Mouse (Mus musculus) granulocyte monocyte progenitor cell, adult 5-6 weeks (primary cell): ENCODE data around the gene Tcf25. TPM values are rescaled to one million over a fixed set of nuclear protein-coding genes. Genes with fewer than 3 reads are reported as not detected.

Experiments
- ATAC-seq: replicated peaks from 2 replicates; pipeline ENCODE4 v1.8.0; 2016; ENCODE audit warnings: mild to moderate bottlenecking, moderate TSS enrichment, inconsistent platforms; ENCODE audit not compliant: poor library complexity, severe bottlenecking
- total RNA-seq, 2 experiments: library from RNA; stranded (forward) in 1 of 2; stranded (reverse) in 1 of 2; fragments of 200-712, 200-1000 nt in 1 of 2; fragments of >200 nt in 1 of 2; fragmentation: Nextera tagmentation in 1 of 2; gene quantifications; 2 replicates each; pipeline ENCODE4 v1.2.3; 2014 to 2017

Tcf25 gene
- total RNA-seq, 2 experiments from 2014 or later: 110 to 224 TPM

DNA sequence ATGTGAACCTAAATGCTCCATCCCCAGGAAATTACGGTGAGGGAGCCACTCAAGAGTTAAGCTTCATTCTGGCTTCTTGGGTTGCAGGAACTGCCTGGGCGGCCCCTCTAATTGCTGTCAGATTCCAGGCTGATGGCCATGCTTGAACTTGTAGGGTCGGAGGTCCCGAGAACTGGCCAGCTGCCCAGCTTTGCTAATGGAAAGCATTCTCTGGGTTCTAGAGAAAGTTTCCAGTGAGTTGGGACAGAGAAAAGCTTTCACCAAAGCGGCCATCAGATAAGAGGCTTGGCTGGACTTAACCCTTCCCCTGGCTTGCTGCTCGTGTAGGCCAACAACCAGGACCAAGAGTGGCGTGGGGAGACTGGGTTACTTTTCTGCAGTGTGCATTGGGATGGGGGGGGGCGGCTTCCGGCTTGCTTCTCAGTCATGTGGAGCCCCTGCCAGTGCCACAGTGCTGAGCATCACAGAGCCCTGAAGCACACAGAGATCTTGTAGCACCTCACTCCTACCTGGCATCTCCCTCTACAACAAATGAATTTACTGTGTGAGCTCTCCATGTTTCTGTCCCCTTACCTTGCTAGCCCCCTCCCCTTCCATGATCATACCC is 25.2 kb upstream of the Tcf25 start:
- ATAC-seq: no peak

DNA sequence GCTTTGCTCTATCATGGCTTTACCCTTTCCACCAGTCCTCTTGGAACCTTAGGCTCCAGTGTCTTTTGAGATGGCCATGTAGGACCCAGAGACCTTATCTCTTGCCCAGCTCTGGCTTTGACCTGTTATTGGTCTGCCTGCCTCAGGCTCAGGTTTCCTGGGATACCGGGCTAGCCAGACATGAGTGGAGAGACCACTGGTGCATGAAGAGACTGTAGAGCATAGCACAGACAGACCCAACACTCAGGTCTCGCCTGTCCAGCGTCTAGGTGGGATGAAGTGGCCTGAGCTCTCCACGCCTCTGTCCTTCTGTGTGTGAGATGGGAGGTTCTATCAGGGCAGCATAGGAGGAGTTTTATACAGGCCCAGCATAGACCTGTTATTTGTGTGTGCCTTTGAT is 24.5 kb upstream of the Tcf25 start:
- no peak for ATAC-seq

- no peak for ATAC-seq
These were observed 21.4 kb upstream of the Tcf25 start for GRCm38 (mm10) chr8:123352118-123352517.

DNA sequence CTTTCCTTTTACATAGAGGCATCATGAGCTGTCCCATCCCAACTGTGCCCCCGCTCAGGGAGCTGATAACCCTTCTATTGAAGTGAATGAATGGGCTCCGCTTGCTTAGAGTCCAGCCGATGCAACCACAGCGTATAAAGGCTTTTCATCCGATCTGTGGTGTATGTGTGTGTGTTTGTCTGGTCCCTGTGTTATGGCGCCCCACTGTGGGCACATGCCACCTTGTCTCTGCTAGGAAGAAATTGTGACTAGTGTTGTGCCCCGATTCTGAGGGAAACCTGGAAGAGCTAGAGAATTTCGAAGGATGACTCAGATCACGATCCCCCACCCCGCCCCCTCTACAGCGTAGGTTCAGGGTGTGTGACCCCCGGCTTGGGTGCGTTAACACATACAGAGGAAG is 20.8 kb upstream of the Tcf25 start:
- peak; percentile 69 for ATAC-seq

DNA sequence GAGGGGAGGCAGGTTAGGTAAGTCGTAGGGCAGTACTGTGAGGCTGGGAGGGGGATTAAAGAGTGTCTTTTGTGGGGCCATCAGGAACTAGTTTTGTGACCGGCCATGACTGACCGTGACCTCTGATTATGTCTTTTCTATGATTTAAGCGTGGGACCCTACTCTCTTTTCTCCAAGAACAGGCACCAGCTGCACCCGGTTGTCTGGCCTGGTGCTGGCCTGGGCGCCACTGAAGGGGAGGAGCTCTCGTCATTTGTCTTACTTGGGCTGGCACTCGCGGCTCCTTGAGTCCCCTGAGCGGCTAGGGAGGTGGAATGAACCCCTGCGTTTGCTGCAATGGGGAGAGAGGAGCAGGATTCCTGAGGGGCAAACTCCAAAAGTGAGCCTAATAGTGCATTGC is 20.3 kb upstream of the Tcf25 start:
- peak; percentile 13; the same call in 1 of the 2 replicates for ATAC-seq

DNA sequence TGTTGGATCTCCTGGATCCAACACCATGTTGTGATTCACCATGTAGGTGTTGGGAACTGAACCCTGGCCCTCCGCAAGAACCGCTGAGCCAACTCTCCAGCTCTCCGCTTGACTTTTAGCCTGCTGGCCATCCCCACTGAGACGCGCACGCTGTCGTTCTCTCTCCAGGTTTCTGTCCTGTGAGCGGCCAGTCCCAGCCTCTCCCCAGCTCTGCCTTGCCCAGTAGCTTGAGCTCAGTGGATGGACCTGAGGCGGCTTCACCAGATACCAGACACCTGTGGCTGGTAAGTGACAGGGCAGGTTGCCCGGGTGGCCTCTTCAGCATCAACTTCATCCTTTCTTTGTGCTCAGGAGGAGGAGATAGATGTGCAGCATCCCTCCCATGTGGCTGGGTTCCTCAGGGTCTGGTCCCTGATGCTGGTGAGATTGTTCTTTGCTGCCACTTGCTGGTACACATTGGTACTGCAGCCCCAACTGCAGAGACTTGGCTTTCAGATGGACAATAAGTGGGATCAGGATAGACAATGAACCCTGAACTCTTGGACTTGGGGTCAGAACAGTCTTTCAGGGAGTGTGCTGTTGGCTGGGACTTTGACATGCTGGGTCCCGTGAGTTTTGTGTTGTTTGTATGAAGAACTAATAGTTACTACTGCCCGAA is 12.3 kb upstream of the Tcf25 start:
- ATAC-seq: peak; percentile 89

GRCm38 (mm10) chr8:123374239-123374578 is 656 bp downstream of the Tcf25 start:
- ATAC-seq: peak; percentile 81

DNA sequence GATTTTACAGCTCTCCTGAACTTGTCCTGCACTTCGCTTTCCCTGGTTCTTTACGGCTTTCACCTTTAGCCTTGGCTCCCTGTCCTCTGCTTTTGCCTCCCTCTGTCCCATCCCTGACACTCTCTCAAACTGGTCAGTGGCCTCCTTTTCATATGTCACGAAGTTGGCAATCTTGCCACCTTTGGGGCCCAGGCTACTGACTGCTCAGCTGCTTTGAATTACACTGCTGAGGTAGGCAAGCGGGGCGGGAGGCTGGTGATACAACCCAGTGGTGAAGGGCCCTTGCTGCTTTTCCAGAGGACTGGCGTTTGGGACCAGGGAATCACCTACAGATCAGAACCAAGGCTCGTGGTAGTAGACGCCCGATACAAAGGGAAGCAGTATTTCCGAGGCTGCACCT is 2.1 kb downstream of the Tcf25 start:
- no peak for ATAC-seq

DNA sequence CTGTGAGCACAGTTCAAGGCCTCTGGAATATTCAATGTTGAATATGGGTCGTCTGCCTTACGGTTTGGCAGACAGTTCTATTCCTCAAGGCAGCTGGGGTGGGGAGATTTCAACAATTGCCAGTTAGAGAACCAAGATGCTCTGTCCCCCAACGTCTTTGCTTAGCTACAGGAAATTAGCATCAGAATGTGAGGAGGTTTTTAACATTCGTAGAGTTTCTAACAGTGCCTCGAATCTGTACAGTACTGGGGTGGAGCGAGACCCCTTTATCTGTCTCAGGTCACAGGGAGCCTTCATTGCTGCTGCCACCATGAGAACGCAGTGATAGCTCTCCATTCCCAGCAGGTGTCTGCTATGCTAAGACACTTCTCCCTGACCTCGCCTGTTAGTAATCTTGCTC is 2.6 kb downstream of the Tcf25 start:
- no peak for ATAC-seq

DNA sequence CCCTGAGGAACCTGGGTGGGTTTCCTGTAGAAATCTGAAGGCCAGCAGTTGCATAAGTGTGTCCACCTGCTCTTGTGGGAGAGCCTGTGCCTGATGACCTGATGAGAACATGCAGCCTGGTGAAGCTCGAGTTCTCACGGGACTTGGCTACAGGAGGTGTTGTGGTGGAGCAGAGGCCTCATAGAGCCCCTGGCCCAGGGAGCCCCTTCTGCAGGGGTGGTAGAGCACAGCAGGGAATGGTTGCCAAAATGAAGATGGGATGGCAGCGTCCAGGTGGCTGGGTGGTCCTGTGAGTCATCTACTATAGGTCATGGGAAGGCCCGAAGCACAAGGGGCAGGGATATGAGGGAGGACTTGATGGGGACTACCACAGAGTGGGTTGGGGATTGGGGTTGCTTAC is 8.2 kb downstream of the Tcf25 start:
- ATAC-seq: no peak

DNA sequence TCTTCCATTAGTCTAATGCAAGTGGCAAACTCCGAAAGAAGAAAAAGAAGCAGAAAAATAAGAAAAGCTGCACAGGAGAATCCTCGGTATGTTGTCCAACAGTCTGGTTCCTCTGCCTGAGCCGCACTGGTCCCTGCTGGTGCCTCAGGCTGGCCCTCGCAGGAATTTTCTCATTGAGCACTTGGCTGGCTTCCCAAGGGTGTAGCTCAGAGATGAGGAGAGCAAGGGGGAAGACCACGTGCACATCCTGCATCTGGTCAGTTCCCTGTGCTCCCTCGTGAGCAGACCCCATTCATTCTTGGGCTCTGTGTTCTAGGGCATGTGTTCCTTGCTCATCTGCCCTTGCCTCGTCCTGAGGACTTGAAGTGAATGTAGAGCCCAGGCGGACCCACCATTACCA is 9.0 kb downstream of the Tcf25 start:
- no peak for ATAC-seq

GRCm38 (mm10) chr8:123384883-123385540 is 11.5 kb downstream of the Tcf25 start:
- ATAC-seq: peak; percentile 59

GRCm38 (mm10) chr8:123387041-123387440 is 13.5 kb downstream of the Tcf25 start:
- ATAC-seq: no peak

GRCm38 (mm10) chr8:123387801-123388200 is 14.2 kb downstream of the Tcf25 start:
- no peak for ATAC-seq

DNA sequence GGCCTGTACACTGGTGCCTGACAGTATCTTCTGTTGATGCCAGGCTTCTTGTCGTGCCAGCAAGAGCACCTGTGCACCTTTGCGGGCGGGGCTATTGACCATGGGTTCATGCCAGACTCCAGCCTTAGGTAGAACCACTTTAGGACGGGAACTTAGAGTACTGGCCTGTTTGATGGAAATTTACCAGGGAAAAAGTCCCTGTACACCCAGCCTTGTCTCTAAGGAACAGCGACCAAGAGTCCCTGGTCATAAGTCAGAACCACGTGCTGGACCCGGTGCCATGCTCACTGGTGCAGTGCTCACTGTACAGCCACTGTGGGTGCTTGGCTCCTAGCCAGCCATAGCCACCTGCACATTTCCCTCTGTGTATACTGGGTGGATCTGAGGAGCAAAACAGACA is 15.5 kb downstream of the Tcf25 start:
- no peak for ATAC-seq

DNA sequence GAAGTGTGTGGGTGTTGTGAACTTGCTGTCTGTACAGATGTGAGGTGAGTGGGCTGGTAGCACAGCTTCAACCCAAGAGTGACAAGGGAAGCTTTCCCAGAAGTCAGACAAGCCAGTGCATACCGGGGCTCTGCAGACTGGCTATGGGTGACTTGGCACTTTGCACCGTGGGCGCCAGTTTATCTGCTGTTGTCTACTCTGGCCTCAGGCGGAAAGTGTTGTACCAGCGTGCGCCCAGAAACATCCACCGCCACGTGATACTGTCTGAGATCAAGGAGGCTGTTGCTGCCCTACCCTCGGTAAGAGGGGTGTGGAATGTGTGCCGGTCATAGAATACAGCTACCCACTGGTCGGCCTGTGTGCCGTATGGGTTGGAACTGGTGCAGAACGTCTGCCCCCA is 24.8 kb downstream of the Tcf25 start:
- ATAC-seq: no peak

DNA sequence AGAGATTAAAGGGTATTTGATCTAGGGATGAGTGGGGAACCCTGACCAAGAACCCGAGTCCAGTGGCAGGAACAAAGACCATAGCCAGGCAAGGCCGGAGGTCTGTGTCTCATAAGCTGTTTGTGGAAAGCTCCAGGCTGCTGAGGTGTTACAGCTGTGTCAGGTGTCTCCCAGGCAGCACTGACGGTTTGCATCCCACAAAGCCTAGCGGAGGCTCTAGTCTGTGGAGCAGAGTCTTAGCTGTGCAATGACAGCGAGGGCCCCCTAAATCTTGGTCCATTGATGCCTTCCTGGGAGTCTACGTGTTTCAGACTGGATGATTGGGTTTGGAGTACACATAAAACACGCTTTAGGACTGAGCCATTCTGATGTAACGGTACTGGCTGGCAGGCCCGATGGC is 28.4 kb downstream of the Tcf25 start:
- no peak for ATAC-seq

GRCm38 (mm10) chr8:123402730-123403326 is 29.3 kb downstream of the Tcf25 start:
- ATAC-seq: no peak

DNA sequence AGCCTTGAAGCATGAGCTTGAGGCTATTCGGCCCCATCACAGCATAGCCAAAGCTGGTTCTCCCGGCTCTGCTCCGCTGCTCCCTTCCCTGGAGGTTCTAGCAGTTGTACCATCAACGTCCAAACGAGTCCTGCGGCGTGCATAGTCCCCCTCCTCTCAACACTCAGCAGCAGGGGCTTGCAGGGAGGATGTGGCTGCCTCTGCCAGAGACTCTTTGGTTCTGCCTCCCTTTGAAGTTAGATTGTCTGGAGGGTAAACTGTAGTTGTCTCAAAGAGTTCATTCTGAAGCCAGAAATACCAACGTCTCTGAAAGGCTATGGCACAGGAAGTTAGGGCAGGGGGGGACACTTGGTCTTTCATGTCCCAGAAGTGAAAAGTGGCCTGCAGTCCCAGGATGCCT is 31.0 kb downstream of the Tcf25 start:
- ATAC-seq: no peak

DNA sequence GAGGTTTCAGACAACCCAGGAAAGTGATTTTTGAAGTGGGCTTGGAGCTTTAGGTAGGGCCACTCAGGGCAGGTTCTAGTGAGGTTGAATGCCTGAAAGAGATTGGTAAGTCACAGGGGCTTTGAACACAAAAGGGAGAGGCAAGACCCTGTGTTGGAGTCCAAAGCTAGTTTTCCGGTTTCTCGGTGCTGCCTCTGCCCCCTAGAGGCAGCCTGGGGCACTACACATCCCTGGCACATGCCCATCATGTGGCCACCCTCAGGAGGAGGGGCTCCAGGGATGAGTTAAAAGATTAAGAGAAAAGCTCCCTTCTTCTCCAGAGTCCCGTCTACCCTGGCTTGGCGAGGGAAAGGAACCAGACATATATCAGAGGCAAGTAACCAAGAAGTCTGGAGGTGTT is 33.2 kb downstream of the Tcf25 start, which contains the start of gene Mc1r:
Gene Mc1r, plus strand, starts transcription at position 322 of the 400 bp plus-strand sequence.
- peak; percentile 62 for ATAC-seq

DNA sequence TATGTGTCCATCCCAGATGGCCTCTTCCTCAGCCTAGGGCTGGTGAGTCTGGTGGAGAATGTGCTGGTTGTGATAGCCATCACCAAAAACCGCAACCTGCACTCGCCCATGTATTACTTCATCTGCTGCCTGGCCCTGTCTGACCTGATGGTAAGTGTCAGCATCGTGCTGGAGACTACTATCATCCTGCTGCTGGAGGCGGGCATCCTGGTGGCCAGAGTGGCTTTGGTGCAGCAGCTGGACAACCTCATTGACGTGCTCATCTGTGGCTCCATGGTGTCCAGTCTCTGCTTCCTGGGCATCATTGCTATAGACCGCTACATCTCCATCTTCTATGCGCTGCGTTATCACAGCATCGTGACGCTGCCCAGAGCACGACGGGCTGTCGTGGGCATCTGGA is 34.1 kb downstream of the Tcf25 start:
- ATAC-seq: no peak
